ENCODE assay signal across 10 mouse cellular contexts in the genomic region with DNA sequence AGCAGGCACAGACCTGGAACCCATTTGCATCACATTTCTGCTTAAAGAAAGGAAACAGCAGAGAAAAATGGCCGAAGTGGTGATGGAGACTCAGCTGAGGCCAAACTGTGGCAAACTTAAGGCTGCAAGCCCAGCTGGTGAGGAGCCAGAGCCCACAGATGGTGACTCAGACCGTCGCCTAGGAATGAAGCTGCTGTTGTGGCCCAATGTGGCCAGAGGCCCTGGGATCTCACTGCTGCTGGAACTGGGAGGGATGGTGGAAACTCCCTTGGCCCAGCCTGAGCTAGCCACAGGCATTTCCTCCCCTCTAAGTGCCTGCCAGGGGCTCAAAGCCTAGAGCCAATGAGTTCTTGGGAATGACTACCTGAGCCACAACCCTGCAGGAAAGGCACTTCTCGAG. TPM values are rescaled to one million over a fixed set of nuclear protein-coding genes. Genes with fewer than 3 reads are reported as not detected.
DNase-seq lines count a peak whose midpoint lies in the region; ATAC-seq lines count a peak whose summit lies in the region.
"Had no signal": no experiment of that assay in that cellular context is flagged by ENCODE, and none has a peak within 500 bp of the region (broad histone marks: within the 10 kb centered on the region; RNA-seq: fewer than 3 reads in every experiment).

No protein-coding gene starts in this region.

- H3K4me1 ChIP-seq in heart, embryonic 10.5 days = peaks cover 35% of the 10 kb centered on the region
- H3K4me1 ChIP-seq in embryonic facial prominence, embryonic 10.5 days = peaks cover 48% of the 10 kb centered on the region

- 64% methylated on average over 4 of the region's 4 CpGs for WGBS in heart, embryonic 10.5 days
- 66% methylated on average over 4 of the region's 4 CpGs for WGBS in embryonic facial prominence, embryonic 10.5 days

- peaks cover 19% of the 10 kb centered on the region for H3K27me3 ChIP-seq in heart, embryonic 10.5 days (ENCODE audit: insufficient read depth, poor library complexity, severe bottlenecking)
- H3K27me3 ChIP-seq in embryonic facial prominence, embryonic 10.5 days (replicated peaks; ENCODE audit: low read depth, poor library complexity, severe bottlenecking) = peaks cover 7% of the 10 kb centered on the region; the same call in 1 of the 2 replicates

- ATAC-seq in erythroblast, adult 5-6 weeks (replicated peaks; ENCODE audit: low FRiP score, poor library complexity, severe bottlenecking) = no peak

- intact Hi-C loops in heart, postnatal 36 days (cut with DNase I) = no loop called here

- no peaks in the 10 kb centered on the region for H3K36me3 ChIP-seq in heart, embryonic 10.5 days
- no peaks in the 10 kb centered on the region for H3K36me3 ChIP-seq in embryonic facial prominence, embryonic 10.5 days (replicated peaks)

- H3K4me3 ChIP-seq in heart, embryonic 10.5 days = no peak overlapping the region
- no peak overlapping the region for H3K4me3 ChIP-seq in embryonic facial prominence, embryonic 10.5 days

- H3K9me3 ChIP-seq in heart, embryonic 10.5 days = no peaks in the 10 kb centered on the region
- H3K9me3 ChIP-seq in embryonic facial prominence, embryonic 10.5 days = no peaks in the 10 kb centered on the region

- H3K27ac ChIP-seq in heart, embryonic 10.5 days = no peak overlapping the region
- H3K27ac ChIP-seq in embryonic facial prominence, embryonic 10.5 days (replicated peaks) = peak overlapping the region; percentile 37; the same call in 1 of the 2 replicates

- DNase-seq in heart, adult 11 months = peak; percentile 98
- no peak for DNase-seq in heart, embryonic 10.5 days (ENCODE audit: low spot score)
- peak; percentile 100 for DNase-seq in 3T3-L1 (ENCODE audit: low read depth, low spot score)
- no peak for DNase-seq in embryonic facial prominence, embryonic 10.5 days (ENCODE audit: low spot score)
- peak; percentile 34 to 49 for DNase-seq in heart, postnatal 36 days
- no peak for DNase-seq in urinary bladder, postnatal 10 days (ENCODE audit: low spot score)
- no peak for DNase-seq in left cerebral cortex, adult 18-20 months (ENCODE audit: low spot score in 2 of 2)
- DNase-seq: cerebellum, adult 8-10 months; kidney, adult 11 months had no signal

RNA-seq across cellular contexts. Expression of gene Baiap2, which starts 9.4 kb away (rescaled TPM):
- 11.6 and 13.1 TPM in 2 replicates for polyA plus RNA-seq in heart, embryonic 10.5 days (2016; fragmentation: Nextera tagmentation; extraction: Ambion mirVana)
- polyA plus RNA-seq in embryonic facial prominence, embryonic 10.5 days (2016; fragmentation: Nextera tagmentation; extraction: Ambion mirVana) = 9.6 and 11.0 TPM in 2 replicates
- 10 to 100 TPM in 1 of 2 experiments, 1 to 10 TPM in 1; 4.4 to 12.0 TPM for total RNA-seq in heart, postnatal 36 days (2021)
- total RNA-seq in left cerebral cortex, adult 18-20 months (2021) = 100 to 1,000 TPM; 220 to 272 TPM
- 0.42 and 3.5 TPM in 2 replicates for total RNA-seq in erythroblast, adult 5-6 weeks (2015; ENCODE audit: low replicate concordance)
- 1.6 and 2.5 TPM in 2 replicates for total RNA-seq in erythroblast, adult 5-6 weeks (2017; ENCODE audit: low replicate concordance)

RNA-seq across cellular contexts. Expression of gene Chmp6, which starts 19.9 kb away (rescaled TPM):
- polyA plus RNA-seq in heart, embryonic 10.5 days (2016; fragmentation: Nextera tagmentation; extraction: Ambion mirVana) = 86.7 and 96.6 TPM in 2 replicates
- 117 and 120 TPM in 2 replicates for polyA plus RNA-seq in embryonic facial prominence, embryonic 10.5 days (2016; fragmentation: Nextera tagmentation; extraction: Ambion mirVana)
- total RNA-seq in heart, postnatal 36 days (2021) = 10 to 100 TPM; 27.9 TPM
- 10 to 100 TPM; 37.1 to 41.8 TPM for total RNA-seq in left cerebral cortex, adult 18-20 months (2021)
- 5.9 and 7.7 TPM in 2 replicates for total RNA-seq in erythroblast, adult 5-6 weeks (2015; ENCODE audit: low replicate concordance)
- total RNA-seq in erythroblast, adult 5-6 weeks (2017; ENCODE audit: low replicate concordance) = 3.5 and 6.7 TPM in 2 replicates

Comparison
In these comparisons a context has a peak if more than half of its experiments do, and no peak if none do; other contexts are left out.
1. DNase-seq: peak in heart, adult 11 months (single experiment), 3T3-L1 (single experiment) and heart, postnatal 36 days (2 of 2); none in heart, embryonic 10.5 days (single experiment), embryonic facial prominence, embryonic 10.5 days (single experiment), urinary bladder, postnatal 10 days (single experiment) and left cerebral cortex, adult 18-20 months (0 of 2).
2. RNA of gene Baiap2, which starts 9.4 kb away (total RNA-seq): 220 to 272 TPM in left cerebral cortex, adult 18-20 months; 4.4 to 12.0 TPM in heart, postnatal 36 days and 0.42 to 3.5 TPM in erythroblast, adult 5-6 weeks; every median in the first group is over 10 times any median in the second.